Mouse (Mus musculus) layer of hippocampus, postnatal 36 days (tissue): ENCODE measurements around the gene Syne3. TPM values are rescaled to one million over a fixed set of nuclear protein-coding genes. Genes with fewer than 3 reads are reported as not detected.
A peak's percentile ranks its signal among the peaks of the same experiment; 100 is the strongest.

Experiments used
- DNase-seq, 2 experiments: peaks; one replicate each; pipeline ENCODE4 v3.0.0; 2022
- total RNA-seq, 2 experiments: library from RNA; stranded (reverse); gene quantifications; 2 replicates each; pipeline ENCODE4 v1.2.3; 2021

Gene Syne3
- total RNA-seq, 2 experiments from 2014 or later, result 1.3 to 2.0 TPM

DNA sequence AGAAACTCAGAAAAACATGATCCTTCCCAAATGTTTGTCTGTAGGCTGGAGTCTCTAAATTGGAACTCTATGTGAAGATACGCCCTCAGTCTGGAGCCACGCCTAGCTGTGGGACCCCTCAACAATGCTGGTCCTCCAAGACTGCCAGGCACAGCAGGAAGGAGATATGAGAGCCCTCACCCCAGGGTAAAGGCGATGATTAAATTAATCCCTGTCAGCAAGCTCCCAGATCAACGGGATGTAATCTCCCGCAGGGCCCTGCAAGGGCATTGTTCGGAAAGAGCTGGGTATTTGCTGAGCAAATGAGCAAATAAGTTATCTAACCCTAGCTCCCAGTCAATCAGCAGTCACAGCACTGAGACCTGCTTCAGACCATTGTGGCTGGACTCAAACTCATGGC is 11.1 kb downstream of the Syne3 start:
- no peak for DNase-seq

DNA sequence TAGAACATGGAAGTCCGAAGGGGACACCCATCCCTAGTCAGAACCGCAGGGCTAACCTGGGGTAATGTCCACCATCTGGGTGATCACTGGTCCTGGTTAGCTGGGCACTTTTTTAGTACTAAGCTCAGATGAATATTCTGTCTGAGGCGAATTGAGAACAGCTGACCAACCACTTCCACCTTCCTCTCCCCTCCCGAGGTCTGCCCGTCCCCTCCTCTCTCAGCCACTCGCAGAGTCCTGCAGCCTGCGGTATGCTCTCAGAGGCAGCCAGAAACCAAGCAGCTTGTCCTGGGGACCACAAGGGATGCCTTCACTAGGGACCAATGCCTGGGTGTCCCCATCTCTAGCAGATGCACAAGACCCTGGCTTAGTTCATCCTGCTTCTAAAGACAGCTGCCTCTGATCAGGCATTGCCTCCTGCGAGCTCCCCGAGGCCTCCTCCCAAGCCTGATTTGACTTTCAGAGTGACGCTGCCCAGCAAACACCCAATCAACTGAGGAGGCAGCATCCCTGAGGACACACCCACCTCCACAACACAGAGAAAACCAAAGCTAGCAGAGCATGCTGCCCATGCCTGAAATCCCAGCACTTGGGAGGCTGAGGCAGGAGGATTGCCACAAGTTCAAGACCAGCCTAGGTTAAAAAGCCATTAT is 11.8 kb downstream of the Syne3 start:
- DNase-seq, result no peak

DNA sequence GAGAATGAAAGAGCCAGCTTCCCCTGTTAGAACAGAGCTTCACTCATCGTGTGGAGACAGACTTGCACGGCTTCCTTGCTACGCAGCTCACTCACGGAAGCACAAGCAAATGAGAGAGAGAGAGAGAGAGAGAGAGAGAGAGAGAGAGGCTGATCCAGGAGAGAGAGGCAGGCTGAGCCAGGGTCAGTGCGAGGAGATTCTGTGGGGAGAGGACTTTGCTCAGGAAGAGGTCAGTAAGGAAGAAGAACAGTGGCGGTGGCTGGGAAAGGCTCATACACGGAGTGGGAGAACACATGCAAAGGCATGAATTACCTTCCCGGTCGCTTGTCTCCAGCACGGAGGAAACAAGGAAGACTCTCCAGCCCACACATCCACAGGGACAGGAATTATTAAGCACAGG is 12.4 kb downstream of the Syne3 start:
- DNase-seq, result no peak

DNA sequence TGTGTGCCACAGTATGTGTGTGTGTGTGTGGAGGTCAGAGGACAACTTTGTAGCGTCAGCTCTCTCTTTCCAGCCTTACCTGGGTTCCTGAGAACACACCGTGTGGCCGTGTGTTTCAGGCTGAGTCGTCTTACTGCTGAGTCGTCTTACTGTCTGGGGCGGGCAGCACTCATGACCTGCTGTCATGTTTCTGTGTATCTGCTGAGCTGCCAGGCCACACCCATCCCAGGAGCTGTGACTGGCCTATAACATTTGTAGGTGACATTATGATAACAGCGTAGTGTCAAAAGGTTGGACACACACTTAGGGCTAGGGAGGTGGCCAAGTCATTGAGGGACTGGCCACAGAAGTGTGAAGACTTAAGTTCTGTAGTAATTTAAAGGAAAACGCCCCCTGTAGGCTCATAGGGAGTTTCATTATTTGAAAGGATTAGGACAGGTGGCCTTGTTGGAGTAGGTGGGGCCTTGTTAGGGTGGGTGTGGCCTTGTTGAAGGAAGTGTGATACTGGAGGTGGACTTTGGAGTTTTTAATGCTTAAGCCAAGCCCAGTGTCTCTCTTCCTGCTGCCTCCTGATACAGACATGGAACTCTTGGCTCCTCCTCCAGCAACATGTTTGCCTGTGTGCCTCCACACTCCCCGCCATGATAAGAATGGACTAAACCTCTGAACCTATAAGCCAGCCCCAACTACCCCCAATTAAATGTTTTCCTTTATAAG is 13.4 kb downstream of the Syne3 start:
- DNase-seq, result no peak

DNA sequence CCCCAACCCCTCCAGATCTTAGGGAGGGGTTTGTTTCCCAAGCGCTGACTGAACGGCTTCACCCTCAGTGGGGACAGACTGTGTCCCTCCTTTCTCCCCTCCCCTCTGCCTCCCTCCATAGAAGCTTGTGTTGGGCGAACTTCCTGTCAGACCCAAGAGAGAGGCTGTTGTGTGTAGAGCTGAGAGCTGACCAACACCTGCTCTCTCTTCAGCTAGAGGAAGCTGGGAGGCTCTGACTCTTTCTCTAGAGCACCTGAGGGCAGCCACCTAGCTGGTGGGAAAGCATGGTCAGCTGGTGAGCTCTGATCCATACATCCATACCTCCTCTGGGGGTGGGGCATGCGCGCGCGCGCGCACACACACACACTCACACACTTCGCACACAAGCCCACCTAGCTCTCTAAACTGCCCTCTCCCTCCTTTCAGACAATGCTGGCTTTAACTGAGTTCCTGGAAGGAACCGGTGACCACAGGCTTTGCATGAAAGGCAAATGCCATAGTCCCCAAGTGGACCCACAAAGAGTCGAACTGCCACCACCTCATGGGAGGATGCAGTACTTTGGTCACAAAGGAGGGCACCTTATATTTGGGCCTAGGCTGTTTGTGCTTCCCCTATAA is 14.2 kb downstream of the Syne3 start:
- DNase-seq, result no peak

DNA sequence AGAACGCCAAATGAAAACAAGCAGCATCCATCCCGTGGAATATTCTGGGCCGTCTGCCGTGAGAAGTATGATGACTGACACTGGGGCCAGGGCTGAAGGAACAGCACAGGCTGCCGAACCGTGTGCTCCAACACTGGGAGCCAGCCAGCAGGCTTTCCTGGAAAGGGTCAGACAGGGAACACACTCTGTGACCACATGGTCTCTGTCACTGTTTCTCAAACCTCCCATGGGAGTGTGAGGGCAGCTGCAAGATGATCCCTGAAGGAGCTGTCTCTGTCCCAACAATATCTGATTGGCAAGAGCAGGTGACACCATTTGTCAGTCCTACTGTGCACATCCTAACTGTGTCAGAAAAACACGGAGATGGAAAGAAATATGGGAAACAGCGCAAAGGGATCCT is 16.8 kb downstream of the Syne3 start:
- no peak for DNase-seq

DNA sequence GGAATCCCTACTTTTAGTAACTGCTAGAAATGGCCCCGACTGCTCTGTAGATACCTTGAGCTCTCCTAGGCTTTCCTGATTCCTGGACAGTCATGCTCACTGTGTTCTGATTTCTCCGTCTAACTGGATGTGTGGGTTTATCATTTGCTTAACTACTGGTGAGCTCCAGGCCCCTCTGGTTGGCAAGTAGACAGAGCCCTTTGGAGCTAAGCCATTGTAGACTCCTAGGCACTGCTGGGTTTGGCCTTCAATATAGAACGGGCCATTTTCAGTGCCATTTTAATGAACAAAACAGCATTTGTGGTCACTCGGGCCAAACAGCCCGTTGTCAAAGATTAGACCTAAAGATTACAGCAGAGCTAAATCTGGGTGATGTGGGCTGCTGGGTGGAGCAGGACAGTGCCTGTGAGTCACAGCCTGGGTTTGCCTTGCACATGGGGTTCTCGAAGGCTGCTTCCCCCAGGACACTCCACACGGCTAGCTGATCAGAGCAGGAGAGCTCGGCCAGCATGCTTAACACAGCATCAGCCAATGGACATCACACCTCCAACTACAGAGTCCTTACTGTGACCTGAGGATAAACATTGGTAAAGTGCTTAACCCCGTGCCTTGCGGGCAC is 17.4 kb downstream of the Syne3 start:
- no peak for DNase-seq

DNA sequence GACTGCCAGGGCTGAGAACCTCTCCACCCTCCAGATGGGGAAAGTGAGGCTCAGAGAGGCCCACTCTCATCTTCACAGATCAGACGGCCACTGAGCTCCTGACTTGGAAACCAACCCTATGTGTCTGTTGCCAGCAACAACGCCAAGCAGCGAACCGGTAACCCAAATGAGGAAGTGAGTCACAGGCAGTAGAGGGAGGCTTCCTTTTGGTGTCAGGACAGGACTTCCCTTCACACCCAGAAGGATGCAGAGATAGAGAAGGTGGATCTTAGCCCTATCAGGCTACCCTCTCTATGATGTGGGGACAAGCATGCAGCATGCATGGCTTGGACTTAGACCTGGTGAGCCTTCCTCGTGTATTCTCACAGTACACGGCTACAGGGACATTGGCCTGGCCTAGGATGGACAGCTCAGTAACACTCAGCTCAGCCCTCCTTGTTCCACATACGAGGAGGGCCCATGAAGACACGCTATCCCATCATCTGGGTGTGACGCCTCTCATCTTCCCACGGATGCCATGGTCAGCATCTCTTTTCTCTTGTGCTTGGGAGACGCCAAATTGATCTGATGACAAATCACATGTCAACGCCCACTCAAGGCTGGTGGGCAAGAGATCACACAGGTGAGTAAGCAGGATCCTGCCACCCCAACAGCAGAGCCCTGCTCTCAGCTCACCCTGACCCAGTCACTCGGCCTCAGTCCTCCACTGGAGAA is 18.7 kb downstream of the Syne3 start:
- no peak for DNase-seq

DNA sequence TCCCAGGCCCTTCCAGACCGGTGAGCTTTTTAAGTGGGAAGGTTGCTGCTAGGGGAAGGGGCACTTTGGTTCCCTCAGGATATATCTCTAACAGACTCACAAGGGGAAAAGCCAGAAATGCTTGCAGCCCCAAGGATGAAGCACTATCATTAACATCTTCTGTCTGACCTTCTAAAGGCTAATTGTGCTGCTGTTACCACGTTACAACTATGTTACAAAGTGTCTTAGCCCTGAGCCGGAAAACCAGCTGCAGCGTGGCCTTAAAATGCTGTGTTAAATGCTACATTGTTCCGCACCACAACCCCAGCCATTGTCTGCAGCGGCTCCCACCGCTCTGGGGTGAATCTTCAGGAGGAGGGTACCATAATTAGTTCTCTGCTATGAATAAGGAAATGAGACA is 21.7 kb downstream of the Syne3 start:
- no peak for DNase-seq

DNA sequence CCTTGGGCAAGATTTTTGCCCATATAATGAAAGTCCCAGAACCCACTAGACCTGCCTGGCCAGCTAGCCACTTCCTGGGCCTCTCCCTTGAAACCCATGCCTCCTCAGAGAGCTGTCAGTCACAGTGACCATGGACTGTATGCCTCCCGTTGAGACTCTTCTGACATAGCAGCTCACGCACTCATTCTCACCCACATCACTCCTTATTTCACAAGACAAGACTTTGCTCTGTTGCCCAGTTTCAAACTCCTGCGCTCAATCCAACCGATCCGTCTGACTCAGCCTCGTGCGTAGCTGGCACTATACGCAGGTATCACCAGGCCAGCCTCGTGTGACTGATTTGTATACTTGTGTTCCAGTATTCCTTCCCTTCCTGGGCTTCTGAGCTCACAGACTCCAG is 22.8 kb downstream of the Syne3 start:
- DNase-seq, result no peak

DNA sequence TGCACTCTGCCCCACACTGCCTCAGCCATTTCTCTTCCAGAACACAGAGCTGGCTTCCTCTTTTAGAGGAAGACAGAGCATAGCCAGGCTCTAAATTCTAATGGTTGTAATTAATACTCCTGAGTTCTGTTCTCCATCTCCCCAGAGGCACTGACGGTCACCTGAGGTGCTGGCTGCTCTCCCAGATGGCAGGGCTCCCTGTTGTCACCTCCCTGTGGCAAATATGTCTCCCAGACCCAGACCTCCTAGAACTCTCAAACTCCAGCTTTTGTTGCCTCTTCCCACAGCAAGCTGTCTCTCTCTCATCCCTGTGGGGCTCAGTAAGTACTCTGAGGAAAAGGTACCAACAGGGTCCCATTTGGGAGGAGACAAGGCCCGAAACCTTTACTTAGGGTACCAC is 23.6 kb downstream of the Syne3 start:
- no peak for DNase-seq

DNA sequence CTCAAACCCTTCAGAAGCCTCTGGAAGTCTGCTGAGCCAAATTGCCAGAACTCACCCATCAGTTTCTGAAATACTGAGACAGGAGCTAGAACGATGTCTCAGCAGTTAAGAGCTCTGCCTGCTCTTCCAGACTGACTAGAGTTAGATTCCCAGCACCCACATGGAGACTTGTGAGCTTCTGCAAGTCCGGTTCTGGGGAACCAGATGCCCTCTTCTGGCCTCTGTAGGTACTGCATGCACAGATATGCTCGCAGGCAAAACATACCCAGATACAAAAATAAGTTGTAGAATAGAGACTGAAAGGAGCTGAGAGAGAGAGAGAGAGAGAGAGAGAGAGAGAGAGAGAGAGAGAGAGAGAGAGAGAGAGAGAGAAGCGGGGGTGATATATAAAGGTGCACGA is 24.5 kb downstream of the Syne3 start:
- DNase-seq, result no peak

DNA sequence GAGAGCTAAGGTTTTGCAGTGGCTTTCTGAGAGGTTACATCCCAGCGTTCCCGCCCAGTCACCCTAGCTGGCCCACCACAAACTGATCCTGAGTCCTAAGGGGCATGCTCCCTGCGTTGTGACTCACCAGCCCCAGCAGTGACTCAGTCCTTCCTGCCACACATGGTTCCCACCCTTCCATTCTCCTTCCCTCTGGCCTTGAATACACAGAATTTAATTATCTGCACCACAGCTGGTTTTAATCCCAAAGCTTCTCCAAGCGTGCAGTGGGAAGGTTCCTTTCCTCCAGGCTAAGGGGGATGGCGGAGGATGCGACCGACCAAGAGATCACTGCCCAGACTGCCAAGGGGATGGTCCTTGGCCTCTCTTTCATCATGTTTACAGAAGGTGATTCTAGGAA is 26.1 kb downstream of the Syne3 start:
- no peak for DNase-seq

DNA sequence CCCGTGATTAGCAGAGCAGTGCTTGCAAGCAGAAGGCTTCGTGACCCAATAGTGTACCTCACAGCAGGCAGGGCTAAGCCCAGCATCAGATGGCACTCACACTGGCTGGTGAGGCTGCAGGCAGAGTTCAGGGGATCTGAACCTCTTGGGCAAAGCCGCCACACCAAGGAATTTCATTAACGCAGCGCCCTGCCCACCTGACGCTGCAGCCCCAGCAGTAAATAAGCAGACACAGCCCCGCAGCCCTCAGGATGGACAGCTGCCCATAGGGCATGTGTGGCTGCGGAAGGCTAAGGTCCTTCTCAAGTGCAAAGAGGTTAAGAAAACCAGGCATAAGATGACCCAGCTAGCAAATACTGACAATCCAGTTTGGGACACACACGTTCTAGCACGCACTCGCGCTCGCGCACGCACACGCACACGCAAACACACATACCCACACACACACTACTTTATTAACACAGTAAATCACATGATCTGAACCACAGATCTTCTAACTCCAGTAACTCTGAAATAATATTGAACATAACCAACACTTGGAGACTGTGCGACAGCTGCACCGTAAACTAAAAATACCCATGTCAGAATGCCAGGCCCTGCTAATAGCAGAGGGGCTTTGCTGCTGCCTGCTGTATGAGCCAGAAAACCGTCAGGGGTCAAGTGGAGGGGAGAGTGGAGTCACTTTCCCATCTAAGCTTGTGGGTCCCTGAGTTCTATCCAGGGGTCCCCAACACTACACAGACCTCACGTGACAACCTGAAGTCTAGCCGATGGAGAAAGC is 30.5 kb downstream of the Syne3 start:
- no peak for DNase-seq

DNA sequence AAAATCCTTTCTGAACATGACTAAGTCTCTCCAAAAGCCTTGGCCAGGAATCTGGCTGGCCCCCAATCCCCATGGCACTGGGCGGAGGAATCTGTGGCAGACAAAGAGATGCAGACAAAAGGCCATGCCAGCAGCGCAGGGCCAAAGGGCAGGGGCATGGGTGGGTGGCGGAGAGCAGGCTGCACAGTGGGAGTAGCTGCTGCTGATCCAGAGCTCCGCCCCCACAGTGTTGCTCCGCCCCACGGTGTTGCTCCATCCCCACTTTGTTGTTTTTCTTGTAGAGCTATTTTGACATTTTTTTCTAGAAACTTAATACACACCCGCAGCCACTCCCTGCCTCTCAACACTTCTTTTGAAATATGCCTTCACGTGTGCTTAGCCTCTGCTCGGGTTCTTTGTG is 31.2 kb downstream of the Syne3 start:
- DNase-seq, result no peak

DNA sequence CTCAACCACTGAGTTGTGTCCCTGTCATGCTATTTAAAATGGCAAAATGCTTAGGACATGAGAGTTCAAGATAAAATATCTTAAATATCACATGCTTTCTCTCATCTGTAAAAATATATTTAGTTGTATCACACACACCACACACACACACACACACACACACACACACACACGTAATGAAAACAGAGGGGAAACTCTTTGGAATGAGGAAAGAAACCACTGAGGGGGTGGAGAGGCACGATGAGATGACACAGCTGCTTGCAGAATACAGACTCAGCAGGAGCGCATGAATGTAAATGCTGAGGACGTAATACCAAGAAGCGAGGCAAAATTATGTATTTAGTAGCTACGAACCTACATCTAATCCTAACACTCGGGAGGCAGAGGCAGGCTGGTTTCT is 32.7 kb downstream of the Syne3 start:
- DNase-seq, result no peak

DNA sequence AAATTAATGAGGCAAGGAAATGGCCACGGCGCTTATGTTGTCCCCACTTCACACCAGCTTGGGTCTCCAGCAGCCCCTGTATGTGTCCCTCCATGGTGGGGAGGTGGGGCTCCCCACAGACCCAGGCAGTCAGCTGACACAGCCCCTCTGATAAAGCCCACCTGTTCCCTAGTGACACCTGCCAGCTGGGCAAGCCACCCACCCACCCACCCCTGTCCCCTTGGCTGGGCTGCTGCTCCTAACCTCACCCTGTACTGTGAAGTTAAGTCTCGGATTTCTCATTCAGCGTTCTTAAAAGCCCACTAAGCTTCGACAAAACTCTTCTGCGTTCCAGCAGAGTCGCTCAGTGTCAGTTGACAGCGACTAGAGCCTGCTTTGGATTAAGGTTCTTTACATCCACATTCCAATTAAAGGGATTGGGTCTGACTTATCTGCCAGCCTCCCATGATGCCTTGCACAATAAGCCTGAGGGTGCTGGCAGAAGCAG is 33.2 kb downstream of the Syne3 start:
- no peak for DNase-seq

DNA sequence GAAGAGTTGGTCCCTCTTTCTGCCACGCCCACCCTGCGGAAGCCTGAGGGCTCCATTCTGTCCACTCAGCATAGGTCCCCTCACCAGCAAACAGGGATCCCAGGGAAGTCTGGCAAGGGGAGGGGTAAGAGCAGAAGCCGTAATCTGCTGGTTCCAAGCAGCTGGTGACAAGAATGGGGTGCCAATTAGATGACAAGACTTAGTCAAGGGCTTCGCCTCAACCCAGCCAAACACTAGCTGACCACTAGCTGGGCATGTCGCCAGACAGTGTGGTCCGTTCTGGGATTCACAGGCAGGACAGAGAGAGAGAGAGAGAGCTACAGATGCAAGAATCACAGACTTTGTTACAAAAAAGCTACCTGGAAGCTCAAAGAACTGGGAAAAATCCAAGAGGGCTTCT is 36.7 kb downstream of the Syne3 start:
- DNase-seq, result no peak

DNA sequence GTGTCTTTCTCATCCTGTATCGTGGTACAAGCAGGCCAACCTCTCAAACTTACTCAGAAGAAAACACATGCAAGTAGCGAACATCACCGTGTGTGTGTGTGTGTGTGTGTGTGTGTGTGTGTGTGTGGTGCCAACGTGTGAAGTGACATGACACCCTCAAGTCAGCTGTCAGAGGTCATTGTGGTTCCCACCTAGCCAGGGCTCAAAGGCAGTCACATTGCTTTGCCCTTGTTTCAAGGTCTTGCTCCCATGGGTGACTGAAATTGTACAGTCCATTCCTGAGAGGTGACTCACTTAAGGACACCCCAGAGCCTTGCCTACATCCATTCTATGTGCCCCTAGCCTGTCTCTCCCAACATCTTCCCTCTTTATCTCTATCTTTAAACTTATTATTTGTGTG is 40.0 kb downstream of the Syne3 start:
- no peak for DNase-seq

DNA sequence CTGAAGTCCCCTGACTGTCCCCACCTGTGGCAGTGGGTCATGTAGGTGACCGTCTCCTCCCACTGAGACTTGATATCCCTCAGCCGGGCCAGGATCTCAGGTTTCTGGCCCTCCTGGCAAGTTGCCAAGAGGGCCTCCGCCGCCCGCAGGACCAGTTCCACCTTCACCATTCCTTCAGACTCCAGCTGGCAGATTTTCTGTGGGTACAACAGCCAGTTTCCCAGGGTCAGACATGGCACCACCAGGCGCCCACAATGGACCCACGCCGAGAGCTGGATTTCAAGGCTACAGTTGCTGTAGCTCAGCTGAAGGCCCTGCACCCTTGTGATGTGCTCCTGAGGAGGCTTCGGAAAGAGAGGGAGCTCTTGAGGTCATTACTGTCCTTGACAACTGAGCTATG is 40.4 kb downstream of the Syne3 start:
- no peak for DNase-seq

DNA sequence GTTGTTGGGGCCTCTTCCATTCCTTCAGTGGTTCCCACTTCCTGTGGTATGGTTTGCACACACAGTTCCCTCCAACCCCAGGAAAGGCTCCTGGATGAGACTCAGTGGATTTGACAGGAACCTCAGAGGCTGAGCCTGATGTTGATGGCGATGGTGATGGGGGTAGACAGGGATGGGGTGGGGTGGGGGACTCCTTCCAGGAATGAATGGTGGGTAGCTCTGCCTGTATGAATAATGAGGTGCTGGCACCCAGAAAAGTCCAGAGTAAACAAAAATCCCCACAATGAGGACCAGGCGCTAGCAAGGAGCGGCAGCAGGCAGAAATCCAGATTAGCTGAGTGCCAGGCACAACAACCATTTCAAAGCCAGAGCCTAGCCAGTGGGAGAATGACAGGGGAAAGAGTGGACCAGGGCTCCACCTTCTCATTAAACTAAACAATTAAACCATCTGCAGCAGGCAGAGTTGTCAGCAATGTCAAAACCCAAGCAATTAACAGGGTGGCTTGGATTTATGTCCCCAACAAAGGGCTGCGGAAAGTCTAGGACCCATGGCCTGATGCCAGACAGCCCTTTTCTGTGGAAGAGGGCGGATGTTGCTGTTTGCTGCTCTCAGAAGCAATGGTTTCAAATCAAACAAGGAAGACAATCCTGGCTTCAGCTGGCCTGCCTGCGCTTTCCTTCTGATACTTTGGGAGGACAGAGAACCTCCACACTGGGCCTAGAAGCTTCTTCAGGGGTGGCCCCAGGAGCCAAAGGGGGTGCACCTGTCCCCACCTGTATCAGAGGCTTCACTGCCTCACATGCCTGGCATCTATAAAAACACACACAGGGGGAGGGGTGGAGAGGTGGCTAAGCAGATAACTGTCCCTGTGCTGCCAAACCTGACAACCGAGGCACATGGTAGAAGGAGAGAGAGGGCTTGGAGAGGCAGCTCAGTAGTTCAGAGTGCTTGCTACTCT is 44.4 kb downstream of the Syne3 start:
- peak; percentile 16 to 31 for DNase-seq
